Mouse (Mus musculus) kidney, adult 10 weeks (tissue): ENCODE measurements around the gene Olfr948. TPM values are rescaled to one million over a fixed set of nuclear protein-coding genes. Genes with fewer than 3 reads are reported as not detected.

Experiments
- polyA plus RNA-seq: library from polyadenylated mRNA; stranded (reverse); fragments of 350-450 nt; fragmentation: Illumina TruSeq; extraction: RNeasy Lipid Tissue Mini Kit (QIAGEN cat#74804); gene quantifications from one replicate; pipeline ENCODE4 v1.2.3, GENCODE M21; 2014; ENCODE audit warnings: low read depth, low replicate concordance

Olfr948 gene
- not detected for polyA plus RNA-seq

GRCm38 (mm10) chr9:39325945-39326344 lies at the start of gene Olfr948:
TSS of gene Olfr948 (minus strand) at chr9:39326045.

GRCm38 (mm10) chr9:39276718-39277117 lies 49.1 kb downstream of the Olfr948 start, which contains the start of gene Olfr945:
TSS of gene Olfr945 (minus strand) at chr9:39276818.

Other genes starting within 250 kb of the Olfr948 start
- gene Olfr938, start 247.2 kb downstream of the Olfr948 start, polyA plus RNA-seq, result not detected
- not detected for gene Olfr27, start 197.9 kb downstream of the Olfr948 start, polyA plus RNA-seq
- gene Olfr943, start 159.7 kb downstream of the Olfr948 start, polyA plus RNA-seq, result not detected
- gene Olfr944, start 124.1 kb downstream of the Olfr948 start, polyA plus RNA-seq, result not detected
- not detected for gene Olfr1537, start 76.1 kb downstream of the Olfr948 start, polyA plus RNA-seq
- not detected for gene Olfr945, start 49.2 kb downstream of the Olfr948 start, polyA plus RNA-seq
- gene Olfr951, start 61.4 kb upstream of the Olfr948 start, polyA plus RNA-seq, result not detected
- not detected for gene Olfr952, start 101.1 kb upstream of the Olfr948 start, polyA plus RNA-seq
- gene Olfr954, start 130.7 kb upstream of the Olfr948 start, polyA plus RNA-seq, result not detected
- gene Olfr955, start 145.9 kb upstream of the Olfr948 start, polyA plus RNA-seq, result not detected
- gene Olfr44, start 167.9 kb upstream of the Olfr948 start, polyA plus RNA-seq, result not detected
- gene Olfr957, start 189.8 kb upstream of the Olfr948 start, polyA plus RNA-seq, result not detected
- not detected for gene Olfr958, start 228.0 kb upstream of the Olfr948 start, polyA plus RNA-seq
- gene Olfr959, start 249.5 kb upstream of the Olfr948 start, polyA plus RNA-seq, result not detected